In the genomic region with DNA sequence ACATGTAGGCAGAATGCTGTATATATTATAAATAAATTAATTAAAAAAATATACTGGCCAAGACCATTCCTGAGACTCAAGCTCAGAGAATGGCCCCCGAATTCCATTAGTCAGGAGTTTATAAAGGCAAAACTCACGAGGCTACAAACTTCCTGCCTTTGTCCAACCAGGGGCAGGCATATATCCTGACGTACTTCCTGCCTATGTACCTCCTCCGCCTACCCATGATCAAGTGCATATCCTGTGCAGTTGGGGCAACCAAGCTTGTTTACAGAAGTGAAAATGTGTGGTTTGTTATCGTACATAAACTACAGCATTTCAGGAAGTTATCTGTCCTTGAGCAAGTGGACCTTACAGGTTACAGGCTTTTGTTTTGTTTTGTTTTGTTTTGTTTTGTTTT, we compare ENCODE assay signal across 11 mouse cellular contexts. TPM values are rescaled to one million over a fixed set of nuclear protein-coding genes. Genes with fewer than 3 reads are reported as not detected.
A peak's percentile ranks its signal among the peaks of the same experiment; 100 is the strongest.
DNase-seq lines count a peak whose midpoint lies in the region; ATAC-seq and TF ChIP-seq lines count a peak whose summit lies in the region.
"Had no signal": no experiment of that assay in that cellular context is flagged by ENCODE, and none has a peak within 500 bp of the region (broad histone marks: within the 10 kb centered on the region; RNA-seq: fewer than 3 reads in every experiment).

No protein-coding gene starts in this region.

- TF ChIP-seq POLR2A in bone marrow macrophage, adult 2 months (IDR thresholded peaks at IDR 0.05; ENCODE audit: borderline replicate concordance, low read depth, low read length) = no peak

- H3K4me2 ChIP-seq in forebrain, embryonic 13.5 days = no peak overlapping the region
- H3K4me2 ChIP-seq: hindbrain, embryonic 13.5 days; limb, embryonic 13.5 days had no signal

- peaks cover 14% of the 10 kb centered on the region for H3K4me1 ChIP-seq in bone marrow macrophage, adult 2 months (ENCODE audit: control insufficient read depth, insufficient read depth, low read length)
- H3K4me1 ChIP-seq in megakaryocyte, embryonic 14.5 days = peaks cover 30% of the 10 kb centered on the region
- H3K4me1 ChIP-seq in forebrain, embryonic 13.5 days = no peaks in the 10 kb centered on the region

- whole genome bisulfite sequencing in forebrain, embryonic 13.5 days = 90% methylated on average over 5 of the region's 5 CpGs

- no peak overlapping the region for H3K9ac ChIP-seq in forebrain, embryonic 13.5 days
- H3K9ac ChIP-seq: hindbrain, embryonic 13.5 days; limb, embryonic 13.5 days had no signal

- H3K27ac ChIP-seq in bone marrow macrophage, adult 2 months (ENCODE audit: insufficient read depth, low read depth, low read length) = peak overlapping the region; percentile 78
- no peak overlapping the region for H3K27ac ChIP-seq in forebrain, embryonic 13.5 days
- H3K27ac ChIP-seq: forebrain, embryonic 10.5 days; hindbrain, embryonic 13.5 days; limb, embryonic 13.5 days had no signal

- H3K36me3 ChIP-seq in megakaryocyte, embryonic 14.5 days (replicated peaks; ENCODE audit: low read length) = no peaks in the 10 kb centered on the region
- H3K36me3 ChIP-seq in forebrain, embryonic 13.5 days (ENCODE audit: poor library complexity, severe bottlenecking) = peaks cover 24% of the 10 kb centered on the region
- H3K36me3 ChIP-seq: limb, embryonic 13.5 days had no signal

- DNase-seq in 3134 (ENCODE audit: extremely low read depth, insufficient read length, low spot score) (peak; percentile 67), 416B (ENCODE audit: low read depth) (peak; percentile 98)
- DNase-seq in gastrocnemius, postnatal 36 days = no peak
- DNase-seq in adrenal gland, adult (ENCODE audit: inconsistent age in 2 of 2, low spot score in 1 of 2) = no peak
- DNase-seq: embryo, embryonic 11 days had no signal

- ATAC-seq in forebrain, embryonic 13.5 days = no peak

- intact Hi-C loops in gastrocnemius, postnatal 36 days (cut with DNase I) = no loop called here

- H3K9me3 ChIP-seq in megakaryocyte, embryonic 14.5 days = no peaks in the 10 kb centered on the region
- no peaks in the 10 kb centered on the region for H3K9me3 ChIP-seq in forebrain, embryonic 13.5 days (replicated peaks)
- H3K9me3 ChIP-seq: forebrain, embryonic 10.5 days; hindbrain, embryonic 13.5 days; limb, embryonic 13.5 days had no signal

- no peak for TF ChIP-seq CTCF in bone marrow macrophage, adult 2 months (IDR thresholded peaks at IDR 0.05; ENCODE audit: low read depth, low read length)

- peaks cover 43% of the 10 kb centered on the region for H3K27me3 ChIP-seq in megakaryocyte, embryonic 14.5 days (replicated peaks)
- H3K27me3 ChIP-seq in forebrain, embryonic 13.5 days = no peaks in the 10 kb centered on the region
- H3K27me3 ChIP-seq: hindbrain, embryonic 13.5 days; limb, embryonic 13.5 days had no signal

- peak overlapping the region; percentile 67 for H3K4me3 ChIP-seq in bone marrow macrophage, adult 2 months (ENCODE audit: insufficient read depth, low read length)
- peak overlapping the region; percentile 35 for H3K4me3 ChIP-seq in megakaryocyte, embryonic 14.5 days (replicated peaks)
- no peak overlapping the region for H3K4me3 ChIP-seq in forebrain, embryonic 13.5 days
- H3K4me3 ChIP-seq: forebrain, embryonic 10.5 days; hindbrain, embryonic 13.5 days; limb, embryonic 13.5 days had no signal

RNA-seq across cellular contexts. Expression of gene Rab11fip4, which starts 32.0 kb away (rescaled TPM):
- polyA plus RNA-seq in bone marrow macrophage, adult 2 months (2012; ENCODE audit: insufficient read depth, insufficient read length, missing spikeins) = 0.11 and 0.32 TPM in 2 replicates
- 0.03 TPM in 1 of 2 replicates, not detected in the other for polyA plus RNA-seq in megakaryocyte, embryonic 14.5 days (2012; ENCODE audit: insufficient read depth, low replicate concordance)
- under 1 TPM; 0.44 to 0.77 TPM for total RNA-seq in gastrocnemius, postnatal 36 days (2021)
- 16.2 and 19.2 TPM in 2 replicates for polyA plus RNA-seq in forebrain, embryonic 13.5 days (2015; fragmentation: Nextera tagmentation; extraction: Ambion mirVana)

Comparison
In these comparisons a context has a peak if more than half of its experiments do, and no peak if none do; other contexts are left out.
1. DNase-seq: peak in 3134 (single experiment) and 416B (single experiment); none in gastrocnemius, postnatal 36 days (0 of 2) and adrenal gland, adult (0 of 2).
2. RNA of gene Rab11fip4, which starts 32.0 kb away (polyA plus RNA-seq): 16.2 to 19.2 TPM in forebrain, embryonic 13.5 days; 0.11 to 0.32 TPM in bone marrow macrophage, adult 2 months and 0.03 TPM in megakaryocyte, embryonic 14.5 days; every median in the first group is over 10 times any median in the second.